Mouse (Mus musculus): ENCODE data around the gene Duoxa2. TPM values are rescaled to one million over a fixed set of nuclear protein-coding genes. Genes with fewer than 3 reads are reported as not detected.
"Not testable (repeated sequence)": the region's sequence is repeated elsewhere in the genome, so short reads cannot be mapped to it uniquely, and the experiment has no call there.

Duoxa2 gene
- polyA plus RNA-seq, 1 experiment from 2014 or later = not detected

- Histone ChIP-seq H3K4me2 (ENCODE audit: low read depth, low read length) (no peak overlapping the region), H3K27me3 (ENCODE audit: insufficient read depth, low read length) (no peaks in the 10 kb centered on the region), H3K27ac (ENCODE audit: low read depth) (no peak overlapping the region), H3K4me1 (ENCODE audit: insufficient read depth) (no peaks in the 10 kb centered on the region), H3K9me3 (ENCODE audit: low read length) (no peaks in the 10 kb centered on the region), H3K9ac (replicated peaks) (no peak overlapping the region), H3K36me3 (replicated peaks; ENCODE audit: insufficient read depth, low read length) (no peaks in the 10 kb centered on the region), H3K4me3 (ENCODE audit: low read depth, low read length) (no peak overlapping the region)
- DNase-seq = no peak
- no peak for TF ChIP-seq CTCF (IDR thresholded peaks at IDR 0.05; ENCODE audit: low read depth)
- TF ChIP-seq EP300 (IDR thresholded peaks at IDR 0.05; ENCODE audit: low read depth) = no peak
- 78% methylated on average over 3 of the region's 3 CpGs for WGBS (ENCODE audit: insufficient replicate concordance)
- no peak for ATAC-seq
Observed at GRCm38 (mm10) chr2:122332222-122332621, 33.5 kb downstream of the Duoxa2 start.

GRCm38 (mm10) chr2:122334170-122334569 is 35.5 kb downstream of the Duoxa2 start:
- peak; percentile 37 for DNase-seq
- WGBS (ENCODE audit: insufficient replicate concordance) = 65% methylated on average over 3 of the region's 3 CpGs

GRCm38 (mm10) chr2:122337291-122337690 is 38.6 kb downstream of the Duoxa2 start:
- H3K27me3 ChIP-seq (ENCODE audit: insufficient read depth, low read length) = no peaks in the 10 kb centered on the region
- H3K4me1 ChIP-seq (ENCODE audit: insufficient read depth) = no peaks in the 10 kb centered on the region
- no peaks in the 10 kb centered on the region for H3K9me3 ChIP-seq (ENCODE audit: low read length)
- no peak for DNase-seq
- H3K4me3 ChIP-seq (ENCODE audit: low read depth, low read length) = no peak overlapping the region
- TF ChIP-seq EP300 (IDR thresholded peaks at IDR 0.05; ENCODE audit: low read depth) (no peak), CTCF (IDR thresholded peaks at IDR 0.05; ENCODE audit: low read depth) (no peak)
- no peak overlapping the region for H3K27ac ChIP-seq (ENCODE audit: low read depth)
- H3K36me3 ChIP-seq (replicated peaks; ENCODE audit: insufficient read depth, low read length) = no peaks in the 10 kb centered on the region
- ATAC-seq = no peak
- WGBS (ENCODE audit: insufficient replicate concordance) = 59% methylated on average over 21 of the region's 21 CpGs
- no peak overlapping the region for H3K4me2 ChIP-seq (ENCODE audit: low read depth, low read length)
- no peak overlapping the region for H3K9ac ChIP-seq (replicated peaks)

More at GRCm38 (mm10) chr2:122334170-122334569, 35.5 kb downstream of the Duoxa2 start:
- Histone ChIP-seq H3K4me2 (ENCODE audit: low read depth, low read length) (no peak overlapping the region), H3K4me3 (ENCODE audit: low read depth, low read length) (no peak overlapping the region), H3K36me3 (replicated peaks; ENCODE audit: insufficient read depth, low read length) (no peaks in the 10 kb centered on the region), H3K27me3 (ENCODE audit: insufficient read depth, low read length) (no peaks in the 10 kb centered on the region), H3K4me1 (ENCODE audit: insufficient read depth) (no peaks in the 10 kb centered on the region), H3K9ac (replicated peaks) (no peak overlapping the region), H3K9me3 (ENCODE audit: low read length) (no peaks in the 10 kb centered on the region), H3K27ac (ENCODE audit: low read depth) (no peak overlapping the region)
- no peak for ATAC-seq
- TF ChIP-seq EP300 (IDR thresholded peaks at IDR 0.05; ENCODE audit: low read depth) (no peak), CTCF (IDR thresholded peaks at IDR 0.05; ENCODE audit: low read depth) (no peak)

GRCm38 (mm10) chr2:122345106-122345893 is 46.6 kb downstream of the Duoxa2 start:
- H3K4me2 ChIP-seq (ENCODE audit: low read depth, low read length) = no peak overlapping the region
- ATAC-seq (no peak), DNase-seq (no peak)
- no peak overlapping the region for H3K9ac ChIP-seq (replicated peaks)
- H3K27ac ChIP-seq (ENCODE audit: low read depth) = no peak overlapping the region
- H3K4me3 ChIP-seq (ENCODE audit: low read depth, low read length) = no peak overlapping the region
- no peaks in the 10 kb centered on the region for H3K27me3 ChIP-seq (ENCODE audit: insufficient read depth, low read length)
- WGBS (ENCODE audit: insufficient replicate concordance) = 73% methylated on average over 6 of the region's 6 CpGs
- TF ChIP-seq EP300 (IDR thresholded peaks at IDR 0.05; ENCODE audit: low read depth) (no peak), CTCF (IDR thresholded peaks at IDR 0.05; ENCODE audit: low read depth) (no peak)
- peaks cover 13% of the 10 kb centered on the region for H3K4me1 ChIP-seq (ENCODE audit: insufficient read depth)
- H3K36me3 ChIP-seq (replicated peaks; ENCODE audit: insufficient read depth, low read length) = no peaks in the 10 kb centered on the region
- H3K9me3 ChIP-seq (ENCODE audit: low read length) = no peaks in the 10 kb centered on the region

GRCm38 (mm10) chr2:122346164-122346563 is 47.5 kb downstream of the Duoxa2 start:
- H3K9ac ChIP-seq (replicated peaks); H3K9me3 ChIP-seq (ENCODE audit: low read length); H3K27me3 ChIP-seq (ENCODE audit: insufficient read depth, low read length); H3K36me3 ChIP-seq (replicated peaks; ENCODE audit: insufficient read depth, low read length); DNase-seq; H3K27ac ChIP-seq (ENCODE audit: low read depth); H3K4me3 ChIP-seq (ENCODE audit: low read depth, low read length); ATAC-seq; H3K4me2 ChIP-seq (ENCODE audit: low read depth, low read length): not testable (repeated sequence)
- WGBS (ENCODE audit: insufficient replicate concordance) = 83% methylated on average over 6 of the region's 6 CpGs
- peaks cover 13% of the 10 kb centered on the region for H3K4me1 ChIP-seq (ENCODE audit: insufficient read depth)

GRCm38 (mm10) chr2:122347257-122347656 is 48.6 kb downstream of the Duoxa2 start:
- no peaks in the 10 kb centered on the region for H3K27me3 ChIP-seq (ENCODE audit: insufficient read depth, low read length)
- DNase-seq = no peak
- no peak for ATAC-seq
- no peak overlapping the region for H3K4me3 ChIP-seq (ENCODE audit: low read depth, low read length)
- H3K36me3 ChIP-seq (replicated peaks; ENCODE audit: insufficient read depth, low read length) = no peaks in the 10 kb centered on the region
- peaks cover 13% of the 10 kb centered on the region for H3K4me1 ChIP-seq (ENCODE audit: insufficient read depth)
- no peak overlapping the region for H3K4me2 ChIP-seq (ENCODE audit: low read depth, low read length)
- H3K9ac ChIP-seq (replicated peaks) = no peak overlapping the region
- TF ChIP-seq EP300 (IDR thresholded peaks at IDR 0.05; ENCODE audit: low read depth) = no peak
- TF ChIP-seq CTCF (IDR thresholded peaks at IDR 0.05; ENCODE audit: low read depth) = no peak
- no peak overlapping the region for H3K27ac ChIP-seq (ENCODE audit: low read depth)
- WGBS (ENCODE audit: insufficient replicate concordance) = 85% methylated on average over 3 of the region's 3 CpGs
- no peaks in the 10 kb centered on the region for H3K9me3 ChIP-seq (ENCODE audit: low read length)
